Mouse (Mus musculus) hematopoietic stem cell, adult 5-6 weeks (primary cell): ENCODE measurements around the gene Naaladl2. TPM values are rescaled to one million over a fixed set of nuclear protein-coding genes. Genes with fewer than 3 reads are reported as not detected.
A peak's percentile ranks its signal among the peaks of the same experiment; 100 is the strongest.

Experiments used
- ATAC-seq, 2 experiments: fragments of 125-278 bp in 1 of 2; replicated peaks in 1 of 2; 2 replicates each; pipeline ENCODE4 v1.8.0; 2016 to 2017; ENCODE audit warnings: inconsistent platforms in 2 of 2, mild to moderate bottlenecking in 2 of 2, moderate number of reproducible peaks in 2 of 2, low read depth in 1 of 2, moderate TSS enrichment in 1 of 2; ENCODE audit not compliant: low FRiP score in 2 of 2, poor library complexity in 2 of 2, severe bottlenecking in 2 of 2, insufficient read depth in 1 of 2, low TSS enrichment in 1 of 2
- total RNA-seq: library from RNA; stranded (forward); fragments of 172-1452, 232-1000 nt; gene quantifications from 2 replicates; pipeline ENCODE4 v1.2.3, GENCODE M21; 2017

Naaladl2 gene
- 0.15 and 0.63 TPM in 2 replicates for total RNA-seq

DNA sequence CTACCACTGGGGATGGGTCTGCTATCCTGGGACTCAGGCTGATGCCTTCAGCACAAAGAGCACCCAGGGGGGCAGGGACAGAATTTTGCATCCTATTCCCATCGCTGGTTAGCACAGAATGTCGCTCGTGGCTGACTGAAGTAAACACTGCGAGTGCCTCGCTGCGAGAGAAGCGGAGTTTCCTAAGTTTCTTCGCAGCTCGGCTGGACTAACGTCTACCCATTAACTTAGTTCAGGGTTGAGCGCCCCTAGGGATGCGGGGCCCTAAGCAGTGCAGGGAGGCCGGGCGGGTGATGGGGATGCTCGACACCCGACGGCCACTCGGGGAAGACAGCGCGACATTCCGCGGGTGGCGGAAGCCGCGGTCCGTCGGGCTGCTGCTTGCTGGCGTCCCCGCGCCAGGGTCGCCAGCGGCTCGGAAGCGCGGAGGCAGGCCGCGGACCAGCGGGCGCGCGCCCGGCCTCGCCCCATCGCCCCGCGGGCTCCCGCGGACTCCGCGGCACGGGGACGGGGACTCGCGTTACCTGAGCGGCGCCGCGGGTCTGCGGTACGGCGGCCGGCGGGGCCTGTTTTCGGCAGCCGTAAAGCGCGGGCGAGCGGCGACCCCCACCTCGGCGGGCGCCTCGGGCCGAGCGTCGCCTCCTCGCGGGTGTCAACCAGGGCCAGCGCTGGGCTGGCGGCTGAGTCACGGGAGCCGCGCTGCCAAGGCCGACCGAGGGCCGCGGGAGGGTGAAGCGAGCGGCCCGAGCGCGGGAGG, at the start of gene Naaladl2:
Gene Naaladl2, minus strand, starts transcription at position 707 of the 757 bp plus-strand sequence.
- ATAC-seq, result peak; percentile 56

DNA sequence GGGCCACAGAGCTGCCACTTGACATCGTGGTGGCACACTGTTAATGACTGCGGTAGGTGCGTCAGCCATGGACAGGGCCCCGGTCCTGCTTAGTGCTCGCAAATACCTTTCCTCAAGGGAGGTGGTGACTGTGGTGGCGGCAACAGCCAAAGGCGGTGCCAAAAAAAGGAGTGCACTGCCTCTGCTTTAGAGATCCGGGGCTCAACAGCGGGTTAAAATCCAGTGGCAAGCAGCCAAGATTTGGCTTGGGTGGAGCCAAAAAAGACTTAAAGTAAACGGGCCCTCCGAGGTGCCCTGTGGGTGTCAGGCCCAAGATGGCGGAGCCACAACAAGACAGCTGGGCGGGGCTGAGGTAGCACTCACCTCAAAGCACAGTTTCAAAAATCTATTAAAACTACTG, 7.7 kb upstream of the Naaladl2 start:
- no peak for ATAC-seq

DNA sequence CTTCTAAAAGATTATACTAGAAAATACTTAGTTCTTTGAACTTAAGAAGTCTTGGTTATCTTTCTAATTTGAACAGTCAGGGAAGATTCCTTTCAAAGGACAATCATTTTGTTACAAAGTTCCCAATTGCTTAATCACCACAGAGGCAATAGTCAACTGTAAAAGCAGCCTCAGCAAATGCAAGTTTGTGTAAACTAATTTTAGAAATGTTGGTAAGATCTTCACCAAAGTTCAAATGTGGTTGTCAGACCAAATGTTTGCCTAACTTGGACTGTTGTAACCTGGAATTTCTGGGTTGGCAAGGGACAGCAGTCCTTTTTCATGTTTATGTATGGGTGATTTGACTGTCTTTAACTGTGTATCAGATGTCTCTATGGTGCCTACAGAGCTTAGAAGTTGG, 3.2 kb upstream of the Naaladl2 start:
- no peak for ATAC-seq

DNA sequence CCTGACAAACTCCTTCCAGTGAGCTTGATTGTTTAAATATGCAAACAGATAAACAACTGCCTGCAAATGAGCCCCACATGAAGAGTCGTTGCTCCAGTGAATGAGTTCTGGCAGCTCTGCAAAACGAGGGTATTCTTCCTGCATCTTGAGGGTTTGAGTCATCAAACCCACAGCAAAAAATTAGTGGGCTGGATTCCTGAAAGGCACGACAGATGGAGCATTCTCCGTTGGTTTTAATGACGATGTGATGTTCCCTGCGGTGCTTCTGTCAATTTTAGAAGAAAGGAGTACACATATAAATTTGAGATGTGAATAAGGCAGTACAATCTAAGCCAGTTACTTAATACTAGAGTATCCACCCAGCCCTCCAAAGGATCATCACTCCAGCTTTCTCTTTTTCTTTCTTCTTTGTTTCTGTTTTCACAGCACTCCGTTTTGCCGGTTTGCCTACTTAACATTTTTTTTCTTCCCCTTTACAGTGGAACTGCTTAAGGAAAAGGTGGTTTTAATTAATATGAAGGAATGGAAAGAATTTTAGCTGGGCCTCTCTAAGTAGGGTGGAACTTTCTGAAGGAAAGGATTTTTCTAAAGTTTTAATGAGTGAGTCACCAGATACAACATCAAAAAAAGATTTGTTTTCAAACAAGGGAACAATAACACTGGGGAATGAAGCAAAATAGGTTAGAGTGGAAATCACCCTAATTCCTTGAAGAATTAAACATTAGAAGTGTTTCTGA, 1.1 kb upstream of the Naaladl2 start:
- no peak for ATAC-seq

DNA sequence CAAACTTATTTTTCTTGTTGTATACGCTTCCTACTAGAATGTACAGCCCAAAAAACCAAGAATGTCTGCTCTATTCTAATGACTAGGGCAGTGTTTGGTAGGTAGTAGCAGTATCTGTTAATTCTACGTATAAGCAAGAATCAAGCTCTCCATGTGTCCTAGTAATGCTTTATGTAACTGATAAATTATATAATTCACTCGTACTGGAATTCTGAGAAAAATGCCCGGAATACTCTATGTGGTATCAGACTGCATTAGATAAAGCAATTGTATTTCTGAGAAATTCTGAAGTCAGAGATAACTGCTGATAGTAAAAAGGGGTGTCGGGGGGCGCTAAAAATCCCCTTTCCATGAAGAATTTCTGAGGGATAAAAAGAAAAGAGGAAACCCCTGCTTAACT, 950 bp downstream of the Naaladl2 start:
- ATAC-seq, result no peak

DNA sequence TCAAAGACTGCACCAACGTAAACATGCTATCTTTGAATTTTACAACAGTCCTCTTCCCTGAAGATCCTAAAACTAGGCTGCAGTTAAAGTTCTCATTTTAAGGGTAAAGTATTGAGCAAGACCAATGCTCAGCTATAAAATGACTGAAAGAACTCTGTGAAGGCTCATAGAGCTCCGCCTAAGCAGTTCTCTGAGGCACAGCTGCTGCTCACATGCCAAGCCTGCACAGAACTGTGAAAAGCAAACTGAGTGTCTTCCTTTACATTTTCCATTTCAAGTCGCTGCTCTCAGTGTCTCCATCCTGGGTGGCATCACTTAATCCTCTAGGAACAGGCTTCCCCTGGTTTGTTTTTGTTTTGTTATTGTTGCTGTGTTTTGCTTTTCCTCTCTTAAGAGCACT, 12.2 kb downstream of the Naaladl2 start:
- no peak for ATAC-seq

DNA sequence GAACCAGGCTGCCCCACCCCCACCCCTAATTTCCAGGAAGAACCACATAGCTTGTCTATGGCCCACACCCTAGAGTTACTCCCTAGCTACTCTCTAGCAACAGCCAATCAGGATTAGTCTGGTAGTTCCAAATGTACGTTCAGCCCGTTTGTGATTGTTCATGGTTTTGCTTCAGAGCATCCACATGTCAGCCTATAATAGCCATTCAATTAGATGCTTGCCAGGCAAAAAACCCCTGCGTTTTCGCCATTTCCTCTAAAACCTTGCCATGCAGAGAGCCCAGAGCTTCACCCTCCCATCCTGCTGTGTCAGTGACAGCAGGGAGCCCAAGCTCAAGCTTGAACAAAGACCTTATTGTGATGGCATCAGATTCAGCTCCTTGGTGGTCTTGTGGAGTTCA, 16.2 kb downstream of the Naaladl2 start:
- ATAC-seq, result no peak

DNA sequence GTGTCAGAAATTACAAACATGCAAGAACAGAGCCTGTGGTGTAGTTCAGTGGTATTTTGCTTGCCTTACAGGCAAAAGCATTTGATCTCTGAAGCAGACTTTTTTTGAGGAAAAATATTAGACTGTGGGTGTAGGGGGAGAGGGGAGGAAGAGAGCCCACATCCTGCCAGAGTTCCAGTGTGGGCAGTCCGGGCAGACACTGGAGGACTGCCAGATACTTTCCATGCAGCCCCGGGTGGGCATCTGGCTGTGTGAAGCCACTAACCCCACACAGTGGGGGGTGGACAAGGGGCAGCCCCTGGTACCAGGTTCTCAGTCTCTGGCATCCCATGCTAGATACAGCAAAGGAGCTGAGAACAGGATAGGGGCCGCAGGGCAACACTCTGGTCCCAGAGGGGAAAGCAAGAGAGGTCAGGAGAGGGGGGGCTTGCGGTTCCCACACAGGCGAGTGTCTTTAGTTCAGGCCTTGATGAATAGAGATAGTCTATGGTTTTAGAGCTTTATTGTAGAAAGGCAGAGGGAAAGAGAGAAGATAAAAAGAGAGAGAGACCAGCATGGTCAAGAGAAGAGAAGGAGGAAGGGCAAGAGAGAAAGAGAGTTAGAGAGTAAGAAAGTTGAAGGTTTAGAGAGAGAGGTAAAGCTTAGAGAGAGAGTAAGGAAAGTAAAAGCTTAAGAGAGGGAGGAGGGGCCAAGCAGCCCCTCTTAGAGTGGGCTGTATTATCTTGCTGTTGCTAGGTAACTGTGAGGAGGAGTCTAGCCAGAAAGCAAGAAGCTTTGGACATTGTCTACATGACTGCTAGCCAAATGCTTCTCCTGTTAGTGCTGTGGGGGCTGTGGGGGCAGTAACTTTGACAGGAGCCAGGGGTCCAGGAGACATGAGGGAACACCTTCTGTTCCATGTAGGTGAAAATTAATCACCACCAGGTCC, 18.9 kb downstream of the Naaladl2 start:
- peak; percentile 17 to 39; a peak in 2 of 4 replicates for ATAC-seq

DNA sequence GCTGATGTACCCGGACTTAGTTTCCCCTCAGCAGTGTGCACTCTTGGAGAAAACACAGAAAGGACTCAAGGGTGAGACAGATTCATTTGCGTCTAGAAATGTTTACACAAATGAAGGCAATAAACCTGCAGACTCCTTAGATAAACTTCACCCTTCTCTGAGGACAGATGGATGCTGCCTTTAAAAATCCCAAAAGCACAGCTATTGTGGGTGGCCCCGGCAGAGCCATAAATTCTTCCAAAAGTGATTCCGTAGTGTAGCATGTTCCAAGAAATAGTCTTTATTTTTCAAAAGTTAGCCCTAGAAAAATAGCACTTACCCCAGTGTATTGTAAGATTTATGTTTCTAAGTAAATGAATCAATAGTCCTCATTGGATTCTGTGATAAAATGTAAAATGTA, 31.0 kb downstream of the Naaladl2 start:
- no peak for ATAC-seq

DNA sequence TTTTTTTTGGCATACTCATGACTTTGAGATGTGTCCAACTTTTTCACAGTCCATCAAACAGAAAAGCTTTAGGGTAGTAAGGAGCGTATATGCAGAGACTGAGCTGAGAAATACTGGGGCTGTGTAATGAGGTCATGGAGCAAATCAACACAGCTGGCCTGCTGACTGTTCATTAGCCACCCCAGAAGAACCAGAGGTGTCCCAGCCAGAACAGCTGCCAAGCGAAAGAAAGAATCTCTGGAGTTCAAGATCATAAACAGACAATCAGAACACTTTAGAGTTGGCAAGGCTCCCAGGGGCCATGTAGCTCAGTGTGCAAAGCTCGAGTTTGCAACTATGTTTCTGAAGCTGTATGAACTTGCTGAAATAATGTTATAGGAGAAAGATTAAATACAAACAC, 35.1 kb downstream of the Naaladl2 start:
- ATAC-seq, result no peak

DNA sequence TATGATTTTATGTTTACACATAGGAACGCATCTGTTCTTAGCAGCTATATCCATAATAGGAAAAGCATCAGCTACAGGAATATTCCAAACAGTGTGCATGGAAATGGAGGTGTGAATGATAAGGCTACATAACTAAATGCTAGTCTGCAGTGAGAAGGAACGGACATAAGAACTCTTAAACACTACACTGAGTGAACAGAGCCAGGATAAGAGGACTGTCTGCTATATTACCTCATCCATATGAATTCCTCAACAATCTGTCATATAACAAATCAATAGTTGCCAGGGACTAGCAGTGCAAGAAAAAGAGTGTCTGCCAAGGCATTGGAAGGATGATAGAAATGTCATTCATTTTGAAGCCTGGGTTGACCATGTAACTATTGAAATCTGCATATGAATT, 51.1 kb downstream of the Naaladl2 start:
- no peak for ATAC-seq

DNA sequence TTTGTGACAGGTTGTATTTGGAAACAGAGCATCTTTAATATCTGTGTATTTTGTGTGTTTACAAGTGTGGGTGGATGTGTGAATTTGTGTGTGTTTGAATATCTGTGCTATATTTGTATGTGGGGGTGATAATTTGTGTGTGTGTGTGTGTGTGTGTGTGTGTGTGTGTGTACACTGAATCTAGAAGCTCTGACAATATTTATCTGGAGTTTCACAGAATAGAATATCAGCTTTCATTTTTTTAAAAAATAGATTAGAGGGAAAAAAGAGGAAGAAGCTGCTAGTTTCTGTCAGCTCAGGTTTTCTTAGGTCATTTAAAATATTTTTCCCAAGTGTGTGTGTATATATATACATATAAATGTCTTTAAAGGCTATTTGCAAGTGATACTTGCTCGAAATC, 68.3 kb downstream of the Naaladl2 start:
- ATAC-seq, result no peak

DNA sequence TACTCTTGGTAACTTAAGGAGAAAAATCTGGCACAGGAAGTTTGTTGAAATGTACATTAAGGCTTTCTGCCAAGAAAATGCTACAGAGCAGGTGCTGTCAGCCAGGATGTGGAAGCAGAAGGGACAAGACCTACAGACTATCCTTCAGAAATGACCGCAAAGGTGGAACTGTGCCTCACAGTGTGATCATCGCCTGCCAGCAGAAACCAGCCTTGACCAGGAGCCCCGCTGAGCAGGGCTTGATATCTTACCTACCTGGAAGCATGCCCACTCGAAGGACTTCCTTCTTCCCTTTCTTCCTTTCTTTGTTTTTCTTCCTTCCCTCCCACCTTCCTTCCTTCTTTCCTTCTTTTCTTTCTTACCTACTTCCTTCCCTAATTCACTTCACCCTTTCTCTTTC, 69.8 kb downstream of the Naaladl2 start:
- no peak for ATAC-seq

DNA sequence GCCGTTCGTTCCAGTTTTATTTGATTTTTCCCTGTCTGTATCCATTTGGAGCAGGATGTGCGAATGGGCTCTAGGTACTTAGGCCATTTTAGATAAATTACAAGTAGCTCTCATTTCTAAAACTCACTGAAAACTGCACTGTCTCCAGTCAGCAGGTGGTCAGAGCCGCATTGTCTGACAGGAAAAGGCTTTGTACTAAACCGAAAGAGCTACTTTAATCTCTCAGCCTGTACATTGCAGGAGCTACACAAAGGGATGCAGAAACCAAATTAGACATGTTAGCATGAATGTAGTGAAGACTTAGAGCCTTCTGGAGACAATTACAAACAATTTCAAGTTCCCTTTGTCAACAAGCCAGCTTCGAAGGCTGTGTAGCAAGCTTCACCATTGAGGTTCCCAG, 70.2 kb downstream of the Naaladl2 start:
- ATAC-seq, result no peak

DNA sequence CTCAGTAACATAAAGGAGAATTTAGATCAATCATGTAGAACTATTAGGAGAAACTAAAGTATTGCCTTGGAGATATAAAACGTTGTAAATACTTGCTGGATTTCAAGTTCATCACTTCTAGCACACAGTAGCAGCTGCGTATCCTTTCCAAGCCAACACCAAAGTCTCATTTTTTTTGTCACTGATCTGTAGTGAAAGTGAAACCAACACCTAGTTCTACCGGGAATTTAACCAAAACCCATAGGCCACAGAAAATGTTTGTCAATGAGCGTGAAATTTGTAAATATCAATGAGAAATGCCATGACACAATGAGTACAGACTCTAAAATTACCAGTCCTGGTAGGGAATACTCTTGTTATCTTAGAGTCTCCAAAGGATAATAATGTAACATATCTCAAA, 80.8 kb downstream of the Naaladl2 start:
- no peak; a peak in 1 of 4 replicates for ATAC-seq

DNA sequence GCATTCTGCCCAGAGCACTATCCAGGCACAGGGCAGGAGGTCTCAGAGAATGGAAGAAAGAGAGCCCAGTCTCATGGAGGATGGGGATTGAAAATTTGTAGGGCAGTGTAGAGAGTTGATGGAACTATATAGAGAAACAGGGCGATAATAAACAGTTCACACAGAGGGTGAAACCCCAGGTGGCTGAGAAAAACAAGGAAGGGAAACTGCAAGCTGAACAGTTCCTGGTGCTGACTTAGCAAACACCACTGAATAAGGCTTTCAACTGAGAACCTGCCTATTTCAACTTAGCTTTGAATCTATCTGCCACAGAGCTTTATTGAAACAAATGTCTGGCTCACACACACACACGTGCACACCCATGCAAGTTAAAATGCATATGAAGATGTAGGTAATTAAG, 91.1 kb downstream of the Naaladl2 start:
- no peak for ATAC-seq

DNA sequence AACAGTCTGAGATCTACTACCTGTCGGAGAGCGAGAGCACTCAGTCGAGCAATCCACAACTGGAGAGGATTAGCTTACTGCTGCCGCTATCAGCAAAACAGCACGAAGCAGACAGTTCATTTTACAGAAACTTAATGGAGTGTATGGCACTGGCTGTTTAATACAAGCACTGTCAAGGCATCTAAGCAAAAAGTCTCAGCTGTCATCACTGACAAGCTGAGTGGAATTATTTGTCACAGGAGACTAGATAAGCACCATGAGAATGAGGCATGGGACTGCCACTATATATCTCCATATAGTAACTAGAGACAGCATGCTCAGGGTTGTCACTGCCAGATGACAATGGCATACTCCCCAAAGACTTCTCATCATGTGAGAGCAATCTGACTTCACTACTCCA, 124.1 kb downstream of the Naaladl2 start:
- no peak for ATAC-seq

DNA sequence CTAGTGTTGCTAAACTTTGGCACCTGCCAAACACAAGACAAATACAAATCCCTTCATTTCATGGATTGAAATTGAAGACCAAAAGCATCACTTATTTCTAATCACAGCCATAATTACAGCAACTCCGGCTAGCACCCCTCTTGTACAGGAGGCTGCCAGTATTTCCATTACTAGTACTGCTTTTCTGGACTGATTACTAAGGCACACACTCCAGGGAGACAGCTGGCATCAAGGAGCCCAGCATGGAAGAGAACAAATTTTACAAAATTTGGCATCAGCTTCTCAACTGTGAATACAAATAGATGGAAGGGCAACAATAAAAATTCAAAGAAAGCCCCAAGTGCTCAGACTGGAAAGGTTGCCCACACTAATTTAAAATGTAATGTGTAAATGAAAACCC, 133.3 kb downstream of the Naaladl2 start:
- ATAC-seq, result no peak
